Mouse (Mus musculus) megakaryocyte, embryonic 14.5 days (primary cell): ENCODE results near the gene Sgsm2. TPM values are rescaled to one million over a fixed set of nuclear protein-coding genes. Genes with fewer than 3 reads are reported as not detected.

ENCODE experiments used
- H3K27me3 ChIP-seq: replicated peaks from 2 replicates; pipeline ENCODE3; 2012; ENCODE audit warnings: inconsistent platforms
- H3K36me3 ChIP-seq: replicated peaks from 2 replicates; pipeline ENCODE3; 2012; ENCODE audit warnings: low read length, inconsistent platforms, mixed read lengths
- H3K4me1 ChIP-seq: 2 replicates; pipeline ENCODE4 v1.6.1; 2012; ENCODE audit warnings: inconsistent platforms
- H3K4me3 ChIP-seq: replicated peaks from 2 replicates; pipeline ENCODE3; 2012; ENCODE audit warnings: moderate library complexity, mild to moderate bottlenecking, inconsistent platforms
- H3K9me3 ChIP-seq: 2 replicates; pipeline ENCODE4 v1.6.1; 2012; ENCODE audit warnings: inconsistent platforms
- FLI1 ChIP-seq: IDR thresholded peaks from 2 replicates; pipeline ENCODE4 v1.6.1; 2012; ENCODE audit warnings: low read length, inconsistent platforms, mixed read lengths
- GATA1 ChIP-seq: IDR thresholded peaks from 3 replicates; pipeline ENCODE4 v1.6.1; 2012; ENCODE audit warnings: mixed read lengths, low read length, inconsistent platforms, borderline replicate concordance
- polyA plus RNA-seq: library from polyadenylated mRNA; stranded (reverse); fragments of >175 nt; gene quantifications from 2 replicates; pipeline ENCODE4 v1.2.3, GENCODE M21; 2012; ENCODE audit warnings: low replicate concordance; ENCODE audit not compliant: insufficient read depth

Gene Sgsm2
- polyA plus RNA-seq: 3.6 and 5.7 TPM in 2 replicates

GRCm38 (mm10) chr11:74896901-74897677, at the start of gene Sgsm2:
Sgsm2 (minus strand) TSS chr11:74897060.
- H3K27me3 ChIP-seq: no peaks in the 10 kb centered on the region
- H3K36me3 ChIP-seq: peaks cover 28% of the 10 kb centered on the region
- TF ChIP-seq FLI1 (no peak), GATA1 (no peak)
- H3K4me1 ChIP-seq: peaks cover 61% of the 10 kb centered on the region
- H3K4me3 ChIP-seq: peak within 1 kb of the TSS; percentile 99
- no peaks in the 10 kb centered on the region for H3K9me3 ChIP-seq

DNA sequence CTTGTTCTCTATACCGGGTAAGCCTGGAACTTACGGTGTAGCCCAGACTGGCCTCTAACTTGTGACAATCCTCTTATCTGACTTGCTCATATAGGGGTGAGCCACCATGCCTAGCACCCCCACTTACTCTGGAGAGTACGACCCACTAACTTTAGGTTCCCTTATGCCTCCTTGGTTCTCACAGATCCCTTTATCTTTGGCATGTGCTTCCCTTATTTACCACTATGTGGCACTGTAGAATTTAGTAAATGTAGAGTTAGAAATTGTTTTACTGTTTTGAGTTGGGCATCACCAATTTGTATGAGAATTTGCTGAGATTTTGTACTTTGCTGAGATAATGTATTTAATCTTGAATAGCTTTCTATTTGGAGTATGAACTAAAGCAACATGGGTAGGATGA, 49.5 kb upstream of the Sgsm2 start:
- Histone ChIP-seq H3K4me3 (no peak overlapping the region), H3K36me3 (peaks cover 75% of the 10 kb centered on the region), H3K4me1 (peaks cover 4% of the 10 kb centered on the region; the same call in 1 of the 2 replicates), H3K9me3 (no peaks in the 10 kb centered on the region), H3K27me3 (no peaks in the 10 kb centered on the region)
- TF ChIP-seq FLI1 (no peak), GATA1 (no peak)

- no peaks in the 10 kb centered on the region for H3K27me3 ChIP-seq
- H3K4me1 ChIP-seq: peaks cover 32% of the 10 kb centered on the region
- no peak overlapping the region for H3K4me3 ChIP-seq
- H3K9me3 ChIP-seq: no peaks in the 10 kb centered on the region
- no peak for TF ChIP-seq FLI1
- TF ChIP-seq GATA1: no peak
- peaks cover 63% of the 10 kb centered on the region for H3K36me3 ChIP-seq
Observed at GRCm38 (mm10) chr11:74930391-74930790, 33.5 kb upstream of the Sgsm2 start.

DNA sequence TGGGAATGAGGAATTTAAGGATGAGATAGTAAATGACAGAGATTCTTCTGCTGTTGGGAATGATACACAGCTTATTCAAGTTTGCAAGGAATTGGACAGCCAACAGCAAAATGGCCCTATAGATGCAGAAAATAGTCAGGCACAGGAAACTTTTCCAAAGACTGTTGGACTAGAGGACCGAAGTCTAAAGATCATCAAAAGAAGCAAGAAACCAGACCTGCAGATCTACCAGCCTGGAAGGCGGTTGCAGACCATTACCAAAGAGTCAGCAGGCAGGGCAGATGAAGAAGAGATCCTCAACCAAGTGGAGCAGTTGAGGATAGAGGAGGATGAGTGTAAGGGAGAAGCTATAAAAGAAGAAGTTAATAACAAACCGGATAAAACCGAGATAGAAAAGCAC, 32.3 kb upstream of the Sgsm2 start:
- no peaks in the 10 kb centered on the region for H3K9me3 ChIP-seq
- H3K4me1 ChIP-seq: peaks cover 41% of the 10 kb centered on the region
- peaks cover 51% of the 10 kb centered on the region for H3K36me3 ChIP-seq
- no peaks in the 10 kb centered on the region for H3K27me3 ChIP-seq
- TF ChIP-seq GATA1 (no peak), FLI1 (no peak)
- H3K4me3 ChIP-seq: no peak overlapping the region

DNA sequence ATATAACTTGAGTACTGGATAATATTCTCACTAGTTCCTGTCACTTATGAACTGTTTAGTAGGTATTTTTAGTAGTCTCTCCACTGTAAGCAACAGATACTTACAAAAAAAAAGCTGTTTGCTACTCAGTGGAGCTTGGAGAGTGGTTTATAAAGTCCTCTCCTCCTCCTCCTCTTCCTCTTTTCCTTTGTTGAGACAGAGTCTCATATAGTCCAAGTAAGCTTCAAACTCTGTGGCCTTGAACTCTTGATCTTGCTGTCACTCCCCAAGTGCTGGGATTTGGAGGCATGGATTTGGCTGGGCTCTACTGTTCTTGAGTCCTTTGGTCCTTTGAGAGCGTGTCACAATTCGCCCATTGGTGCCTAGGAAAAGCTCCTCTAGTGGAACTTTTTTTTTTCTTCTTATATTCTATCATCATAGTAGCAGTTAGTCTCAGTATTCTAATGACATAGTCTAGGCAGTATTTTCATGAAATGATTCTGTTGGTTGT, 30.4 kb upstream of the Sgsm2 start:
- TF ChIP-seq FLI1 (no peak), GATA1 (no peak)
- Histone ChIP-seq H3K4me3 (peak overlapping the region; percentile 100), H3K27me3 (no peaks in the 10 kb centered on the region)

DNA sequence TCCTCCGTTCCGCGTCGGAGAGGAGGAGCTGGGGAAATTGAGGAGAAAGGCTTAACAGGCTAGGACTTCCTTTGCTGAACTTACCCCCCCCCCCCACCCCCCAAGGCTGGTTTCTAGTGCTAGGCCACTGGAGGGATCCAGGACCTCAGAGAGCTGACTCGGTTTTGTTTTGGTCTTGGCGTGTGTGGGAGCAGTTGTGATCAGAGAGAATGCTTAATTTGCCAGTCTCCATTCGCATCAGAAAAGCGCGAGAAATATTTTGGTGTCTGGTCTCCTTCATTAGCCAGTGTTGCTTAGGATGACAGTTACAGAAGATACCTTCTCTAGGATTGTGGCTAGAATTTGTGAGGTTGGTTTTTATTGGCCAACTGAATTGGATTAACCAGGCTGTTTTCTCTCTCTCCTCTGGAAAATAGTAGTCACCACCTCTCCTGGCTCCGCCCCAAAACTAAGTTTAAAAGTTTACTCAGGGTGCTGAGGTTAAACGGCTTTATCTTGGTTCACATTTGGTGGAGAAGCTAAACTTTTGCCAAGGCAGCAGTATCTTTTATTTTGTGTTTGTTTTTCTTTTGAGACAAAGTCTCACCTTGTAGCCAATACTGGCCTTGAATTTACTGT, 29.6 kb upstream of the Sgsm2 start:
- no peak for TF ChIP-seq GATA1
- Histone ChIP-seq H3K9me3 (no peaks in the 10 kb centered on the region), H3K27me3 (no peaks in the 10 kb centered on the region), H3K4me1 (peaks cover 44% of the 10 kb centered on the region), H3K4me3 (peak overlapping the region; percentile 100), H3K36me3 (peaks cover 25% of the 10 kb centered on the region)

More for the DNA sequence above, 30.4 kb upstream of the Sgsm2 start:
- H3K4me1 ChIP-seq: peaks cover 44% of the 10 kb centered on the region
- H3K9me3 ChIP-seq: no peaks in the 10 kb centered on the region
- peaks cover 32% of the 10 kb centered on the region for H3K36me3 ChIP-seq

DNA sequence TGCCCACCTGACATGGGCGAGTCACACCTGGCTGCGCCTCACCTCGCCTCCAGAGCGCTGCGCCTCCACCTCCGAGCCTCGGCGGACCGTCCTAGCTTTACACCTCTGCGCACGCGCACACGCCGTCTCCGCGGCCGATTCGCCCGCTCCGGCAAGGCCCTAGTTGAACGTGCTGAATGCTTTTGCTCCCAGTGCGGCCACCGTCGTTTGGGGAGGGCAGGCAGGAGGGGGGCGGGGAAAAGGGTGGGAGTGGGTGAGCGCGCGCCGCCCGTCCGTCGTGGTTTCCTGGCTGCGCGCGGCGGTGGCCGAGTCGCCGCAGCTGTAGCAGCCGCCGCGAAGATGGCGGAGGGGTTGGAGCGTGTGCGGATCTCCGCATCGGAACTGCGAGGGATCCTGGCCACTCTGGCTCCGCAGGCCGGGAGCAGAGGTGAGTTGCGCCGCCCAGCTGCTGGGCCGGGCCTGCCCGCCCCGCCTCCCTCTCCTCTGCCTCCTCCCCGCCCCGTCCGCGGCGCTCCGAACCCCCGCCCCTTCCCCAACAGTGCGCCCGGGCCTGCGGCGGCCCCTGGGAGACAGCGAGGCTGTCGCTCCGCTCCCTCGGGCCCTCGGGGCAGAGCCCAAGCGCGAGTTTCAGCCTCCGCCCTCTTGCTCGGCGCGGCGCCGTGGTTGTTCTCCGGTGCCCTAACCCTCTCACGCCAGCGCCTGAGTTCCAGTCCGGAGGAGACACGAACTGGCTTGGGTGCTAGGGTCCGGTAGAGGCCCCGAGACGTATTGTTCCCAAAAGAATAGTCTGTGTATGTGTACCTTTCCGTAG, 28.9 kb upstream of the Sgsm2 start, which contains the start of the genes Smg6 and Srr:
Gene Smg6, plus strand, starts transcription at position 247 of the 811 bp plus-strand sequence.
Gene Srr, minus strand, starts transcription at position 372 of the 811 bp plus-strand sequence.
- peaks cover 21% of the 10 kb centered on the region for H3K36me3 ChIP-seq
- no peaks in the 10 kb centered on the region for H3K9me3 ChIP-seq
- TF ChIP-seq FLI1: no peak
- no peak for TF ChIP-seq GATA1
- peak within 1 kb of the TSS; percentile 100 for H3K4me3 ChIP-seq
- no peaks in the 10 kb centered on the region for H3K27me3 ChIP-seq
- peaks cover 44% of the 10 kb centered on the region for H3K4me1 ChIP-seq

DNA sequence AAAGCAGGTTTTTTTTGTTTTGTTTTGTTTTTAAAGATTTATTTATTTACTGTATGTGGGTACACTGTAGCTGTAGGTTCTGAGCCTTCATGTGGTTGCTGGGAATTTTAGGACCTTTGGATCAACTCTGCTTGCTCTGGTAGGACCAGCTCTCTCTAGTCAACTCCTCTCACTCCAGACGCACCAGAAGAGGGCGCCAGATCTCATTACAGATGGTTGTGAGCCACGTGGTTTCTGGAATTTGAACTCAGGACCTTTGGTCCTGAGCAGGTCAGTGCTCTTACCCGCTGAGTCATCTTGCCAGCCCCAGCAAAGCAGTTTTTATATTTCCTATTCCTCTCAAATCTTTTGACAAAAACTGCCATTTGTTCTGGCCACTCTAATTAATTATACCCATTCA, 27.3 kb upstream of the Sgsm2 start:
- Histone ChIP-seq H3K27me3 (no peaks in the 10 kb centered on the region), H3K4me1 (peaks cover 31% of the 10 kb centered on the region), H3K36me3 (peaks cover 21% of the 10 kb centered on the region), H3K9me3 (no peaks in the 10 kb centered on the region), H3K4me3 (no peak overlapping the region)
- no peak for TF ChIP-seq FLI1
- no peak for TF ChIP-seq GATA1

DNA sequence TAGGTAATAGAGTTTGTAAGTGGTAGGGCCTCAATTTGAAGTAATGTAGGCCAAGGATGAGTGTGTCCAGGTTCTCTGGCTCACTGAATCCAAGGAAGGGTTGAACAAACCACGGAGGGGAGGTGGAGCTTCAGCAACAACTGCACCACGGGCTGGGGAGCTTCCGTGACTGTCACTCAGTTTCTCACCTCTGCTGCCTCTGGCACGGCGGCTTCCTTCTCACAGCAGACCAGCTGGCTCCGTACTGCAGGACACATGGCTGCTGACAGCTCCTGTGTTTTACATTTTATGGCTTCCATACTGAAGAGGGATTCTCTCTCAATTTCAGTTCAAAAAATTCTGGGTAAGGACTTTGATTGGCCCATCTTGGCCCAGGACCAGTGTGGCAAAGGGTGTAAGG, 22.4 kb upstream of the Sgsm2 start:
- H3K4me1 ChIP-seq: peaks cover 13% of the 10 kb centered on the region
- H3K9me3 ChIP-seq: no peaks in the 10 kb centered on the region
- H3K36me3 ChIP-seq: peaks cover 39% of the 10 kb centered on the region
- H3K4me3 ChIP-seq: no peak overlapping the region
- no peaks in the 10 kb centered on the region for H3K27me3 ChIP-seq
- TF ChIP-seq FLI1 (no peak), GATA1 (no peak)
